Mouse (Mus musculus) ES-E14 (cell line): ENCODE measurements around the gene Cfap126. TPM values are rescaled to one million over a fixed set of nuclear protein-coding genes. Genes with fewer than 3 reads are reported as not detected.
A peak's percentile ranks its signal among the peaks of the same experiment; 100 is the strongest.

Experiments used
- DNase-seq: peaks from one replicate; pipeline ENCODE4 v3.0.0-alpha.2; 2013; ENCODE audit warnings: low read depth, low spot score
- H3K27ac ChIP-seq: 2 replicates; pipeline ENCODE4 v1.5.1; 2012; ENCODE audit warnings: low read depth, mild to moderate bottlenecking, low read length, moderate library complexity, mixed read lengths; ENCODE audit not compliant: poor library complexity, insufficient read depth, severe bottlenecking
- H3K36me3 ChIP-seq: 2 replicates; pipeline ENCODE4 v1.6.1; 2012; ENCODE audit warnings: mild to moderate bottlenecking, low read length, moderate library complexity, mixed read lengths; ENCODE audit not compliant: control insufficient read depth, poor library complexity, insufficient read depth, severe bottlenecking
- H3K4me1 ChIP-seq, 2 experiments: fragments of 150-350 bp in 1 of 2; sonication (generic) in 1 of 2; 2 replicates each; pipeline ENCODE4 v1.6.1; 2012; ENCODE audit warnings: low read length in 2 of 2, mild to moderate bottlenecking in 1 of 2, mixed read lengths in 1 of 2; ENCODE audit not compliant: control insufficient read depth in 2 of 2, insufficient read depth in 2 of 2, poor library complexity in 1 of 2
- H3K4me3 ChIP-seq, 2 experiments: fragments of 150-350 bp in 1 of 2; sonication (generic) in 1 of 2; 2 replicates each; pipeline ENCODE4 v1.5.1; 2012; ENCODE audit warnings: low read length in 2 of 2, low read depth in 1 of 2, mild to moderate bottlenecking in 1 of 2, mixed read lengths in 1 of 2; ENCODE audit not compliant: insufficient read depth in 1 of 2, poor library complexity in 1 of 2, severe bottlenecking in 1 of 2
- H3K9ac ChIP-seq: 2 replicates; pipeline ENCODE4 v1.6.1; 2012; ENCODE audit warnings: low read depth, mild to moderate bottlenecking, low read length, mixed read lengths; ENCODE audit not compliant: poor library complexity, insufficient read depth, severe bottlenecking
- H3K9me3 ChIP-seq: fragments of 150-350 bp; sonication (generic); 2 replicates; pipeline ENCODE4 v1.6.1; 2012; ENCODE audit warnings: low read depth, mild to moderate bottlenecking, low read length; ENCODE audit not compliant: control insufficient read depth, insufficient read depth
- CHD2 ChIP-seq: IDR thresholded peaks from 2 replicates; pipeline ENCODE4 v1.6.1; 2014; ENCODE audit warnings: mild to moderate bottlenecking, low read depth, low read length, inconsistent platforms
- HCFC1 ChIP-seq: IDR thresholded peaks from 2 replicates; pipeline ENCODE4 v1.6.1; 2012; ENCODE audit warnings: low read length, inconsistent platforms, borderline replicate concordance; ENCODE audit not compliant: insufficient read depth
- MAFK ChIP-seq: IDR thresholded peaks from 2 replicates; pipeline ENCODE4 v1.6.1; 2014; ENCODE audit warnings: mild to moderate bottlenecking, low read depth, low read length, inconsistent platforms; ENCODE audit not compliant: insufficient read depth
- ZC3H11A ChIP-seq: IDR thresholded peaks from 2 replicates; pipeline ENCODE4 v1.6.1; 2012; ENCODE audit warnings: low read depth, mild to moderate bottlenecking, inconsistent platforms, low read length, borderline replicate concordance
- ZNF384 ChIP-seq: IDR thresholded peaks from 2 replicates; pipeline ENCODE4 v1.6.1; 2012; ENCODE audit warnings: low read depth, low read length, inconsistent platforms
- in situ Hi-C, 2 experiments: fragments of 600-800 bp; cut with MboI; formaldehyde crosslinking; loops; one replicate each; pipeline ENCODE4 v1.15.1; 2025; ENCODE audit warnings: low sequenced_read_pairs in 2 of 2, inconsistent platforms in 1 of 2; ENCODE audit not compliant: unreplicated experiment in 2 of 2
- total RNA-seq: library from RNA; depleted of rRNA; stranded (reverse); fragments of 300-350 nt; gene quantifications from 2 replicates; pipeline ENCODE4 v1.2.3, GENCODE M21; 2012

The Cfap126 gene
- total RNA-seq, 1 experiment: not detected

GRCm38 (mm10) chr1:171111020-171111780, 2.5 kb upstream of the Cfap126 start:
- H3K36me3 ChIP-seq: no peaks in the 10 kb centered on the region
- H3K9me3 ChIP-seq: no peaks in the 10 kb centered on the region; the same call in none of the 2 replicates
- in situ Hi-C loops: loop anchor here (5.0 to 10.0 kb wide), 2 partner anchors 131 to 134 kb away; no protein-coding TSS in a partner anchor
- TF ChIP-seq MAFK (peak; percentile 84), ZC3H11A (peak; percentile 72; the same call in 1 of the 2 replicates), ZNF384 (no peak)
- peak overlapping the region; percentile 59 for H3K9ac ChIP-seq
- H3K4me3 ChIP-seq: peak overlapping the region; percentile 61 to 67
- H3K27ac ChIP-seq: no peak overlapping the region
- H3K4me1 ChIP-seq: peaks cover 2% of the 10 kb centered on the region in 2 experiments; a peak in 1 of 4 replicates
- peak; percentile 88 for DNase-seq

GRCm38 (mm10) chr1:171111781-171112575, 1.7 kb upstream of the Cfap126 start:
- Histone ChIP-seq H3K4me1 (peaks cover 2% of the 10 kb centered on the region in 2 experiments; a peak in 1 of 4 replicates), H3K36me3 (no peaks in the 10 kb centered on the region), H3K27ac (no peak overlapping the region), H3K9ac (peak overlapping the region; percentile 59), H3K4me3 (peak overlapping the region; percentile 61 to 64), H3K9me3 (no peaks in the 10 kb centered on the region; the same call in none of the 2 replicates)
- no peak for DNase-seq
- in situ Hi-C loops: loop anchor here (5.0 to 10.0 kb wide), 2 partner anchors 130 to 133 kb away; no protein-coding TSS in a partner anchor
- no peak for TF ChIP-seq MAFK
- TF ChIP-seq ZNF384: no peak
- TF ChIP-seq CHD2: no peak

- no peak overlapping the region for H3K4me3 ChIP-seq
- H3K27ac ChIP-seq: no peak overlapping the region
- H3K36me3 ChIP-seq: no peaks in the 10 kb centered on the region
- no peak overlapping the region for H3K9ac ChIP-seq
- peaks cover 2% of the 10 kb centered on the region in 2 experiments; a peak in 1 of 4 replicates for H3K4me1 ChIP-seq
- no peak for TF ChIP-seq ZNF384
- TF ChIP-seq CHD2: no peak
- TF ChIP-seq ZC3H11A: no peak
- no peak for TF ChIP-seq MAFK
- TF ChIP-seq HCFC1: no peak
- no peak for DNase-seq
- H3K9me3 ChIP-seq: no peaks in the 10 kb centered on the region; the same call in none of the 2 replicates
- in situ Hi-C loops: loop anchor here (5.0 to 10.0 kb wide), 2 partner anchors 129 to 132 kb away; no protein-coding TSS in a partner anchor
Observed at GRCm38 (mm10) chr1:171112986-171113385, 732 bp upstream of the Cfap126 start.

GRCm38 (mm10) chr1:171116280-171116679, 2.6 kb downstream of the Cfap126 start:
- Histone ChIP-seq H3K9me3 (no peaks in the 10 kb centered on the region), H3K4me1 (peaks cover 2% of the 10 kb centered on the region in 2 experiments; a peak in 1 of 4 replicates), H3K9ac (no peak overlapping the region), H3K27ac (no peak overlapping the region), H3K4me3 (no peak overlapping the region), H3K36me3 (no peaks in the 10 kb centered on the region)
- in situ Hi-C loops: loop anchor here in 1 of 2 experiments (10.0 kb wide), 1 partner anchor 129 kb away; no protein-coding TSS in a partner anchor
- no peak for DNase-seq
- TF ChIP-seq HCFC1 (no peak), ZNF384 (no peak), CHD2 (no peak), ZC3H11A (no peak), MAFK (no peak)
